Mouse (Mus musculus) bone marrow, adult 2 months (tissue): ENCODE results near the gene Ccdc141. TPM values are rescaled to one million over a fixed set of nuclear protein-coding genes. Genes with fewer than 3 reads are reported as not detected.

Experiments
- H3K27ac ChIP-seq: fragments of 200-500 bp; 2 replicates; pipeline ENCODE4 v1.5.1; 2012; ENCODE audit warnings: low read depth, mild to moderate bottlenecking, control low read depth, inconsistent platforms, low read length; ENCODE audit not compliant: control insufficient read depth, poor library complexity, insufficient read depth
- H3K4me1 ChIP-seq: fragments of 200-500 bp; 2 replicates; pipeline ENCODE4 v1.6.1; 2011; ENCODE audit warnings: low read length; ENCODE audit not compliant: control insufficient read depth, insufficient read depth
- H3K4me3 ChIP-seq: fragments of 200-500 bp; replicated peaks from 2 replicates; pipeline ENCODE3; 2011; ENCODE audit warnings: mild to moderate bottlenecking, low read depth, low read length, control low read depth; ENCODE audit not compliant: control insufficient read depth
- CTCF ChIP-seq: fragments of 200-500 bp; IDR thresholded peaks from 2 replicates; pipeline ENCODE4 v1.5.1; 2011; ENCODE audit warnings: low read length, control low read depth; ENCODE audit not compliant: control insufficient read depth, insufficient read depth
- POLR2A ChIP-seq: fragments of 200-500 bp; IDR thresholded peaks from 2 replicates; pipeline ENCODE4 v1.6.1; 2011; ENCODE audit warnings: low read depth, mild to moderate bottlenecking, control low read depth, low read length, borderline replicate concordance; ENCODE audit not compliant: control insufficient read depth
- WGBS: fragments of 180-500 bp; shearing (Covaris S2); methylation state at CpG from one replicate; pipeline ENCODE4 v1.1.7; 2018; 5-methylcytosine and 5-hydroxymethylcytosine counted together
- polyA plus RNA-seq: library from polyadenylated mRNA; stranded (reverse); fragments of >200 nt; gene quantifications from 2 replicates; pipeline ENCODE4 v1.2.4, GENCODE M21; 2011; ENCODE audit warnings: low replicate concordance; ENCODE audit not compliant: missing spikeins, insufficient read depth, insufficient read length

Gene Ccdc141
- polyA plus RNA-seq, 1 experiment: 3.7 TPM

- no peak overlapping the region for H3K4me3 ChIP-seq
- WGBS: 79% methylated on average over 11 of the region's 11 CpGs
- TF ChIP-seq CTCF (no peak), POLR2A (no peak)
- no peak overlapping the region for H3K27ac ChIP-seq
- H3K4me1 ChIP-seq: no peaks in the 10 kb centered on the region
Measured at GRCm38 (mm10) chr2:77056367-77056766, 114.1 kb downstream of the Ccdc141 start.

DNA sequence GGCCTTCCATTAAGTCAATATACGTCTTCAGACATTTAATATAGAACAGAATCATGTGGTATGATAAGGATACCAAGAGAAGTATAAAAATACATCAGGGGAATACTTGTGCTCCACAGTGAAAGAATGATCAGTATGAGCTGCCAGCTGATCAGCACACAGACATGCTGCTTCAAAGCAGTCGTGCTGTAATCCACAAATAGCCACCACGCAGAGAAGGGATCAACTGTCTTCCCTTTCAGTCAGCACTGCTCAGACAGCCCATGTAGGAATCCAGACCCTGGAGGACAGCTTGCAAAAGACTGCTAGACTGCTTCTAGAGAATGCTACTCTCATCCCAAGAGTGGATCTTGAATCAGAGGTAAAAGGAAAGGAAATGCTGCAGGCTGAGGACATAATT lies 127.5 kb downstream of the Ccdc141 start:
- no peak overlapping the region for H3K27ac ChIP-seq
- TF ChIP-seq POLR2A: no peak
- TF ChIP-seq CTCF: no peak
- H3K4me1 ChIP-seq: no peaks in the 10 kb centered on the region
- 76% methylated on average over 3 of the region's 3 CpGs for WGBS
- H3K4me3 ChIP-seq: no peak overlapping the region

DNA sequence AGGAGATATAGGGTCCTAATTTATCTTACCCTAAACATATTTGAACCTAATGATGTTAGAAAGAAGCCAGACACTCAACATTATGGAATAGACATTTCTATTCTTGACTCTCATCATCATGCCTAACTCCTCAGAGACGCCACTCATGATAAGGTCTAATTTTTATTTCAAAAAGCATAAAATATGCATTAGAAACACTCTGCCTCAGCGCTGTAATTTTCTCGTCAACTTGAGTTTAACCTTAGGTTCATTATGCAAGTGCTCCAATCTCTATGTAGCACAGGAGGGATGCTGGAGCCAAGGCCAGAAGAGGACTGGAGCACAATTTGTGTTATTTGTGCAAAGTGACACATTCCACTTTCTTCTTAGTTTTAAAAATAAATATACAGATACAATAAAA lies 130.8 kb downstream of the Ccdc141 start:
- Histone ChIP-seq H3K4me3 (no peak overlapping the region), H3K27ac (no peak overlapping the region), H3K4me1 (no peaks in the 10 kb centered on the region)
- WGBS: 88% methylated on average over 3 of the region's 3 CpGs
- TF ChIP-seq CTCF: no peak
- TF ChIP-seq POLR2A: no peak

DNA sequence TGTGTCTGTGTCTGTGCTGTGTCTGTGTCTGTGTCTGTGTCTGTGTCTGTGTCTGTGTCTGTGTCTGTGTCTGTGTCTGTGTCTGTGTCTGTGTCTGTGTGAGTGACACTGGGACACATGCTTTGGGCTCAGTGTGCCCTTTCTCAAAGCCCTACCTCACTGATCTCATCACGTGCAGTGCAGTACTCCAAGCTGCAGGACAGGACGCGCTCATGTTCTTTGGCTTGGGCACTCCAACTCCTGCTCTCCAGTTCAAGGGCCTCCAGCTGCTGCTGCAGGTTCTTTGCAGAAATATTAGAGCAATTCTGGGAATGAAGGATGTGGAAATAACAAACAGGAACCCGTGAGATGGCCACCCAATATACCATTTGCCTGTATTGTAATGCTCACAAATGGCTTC lies 131.2 kb downstream of the Ccdc141 start:
- 72% methylated on average over 4 of the region's 4 CpGs for WGBS
- H3K27ac ChIP-seq: no peak overlapping the region
- no peaks in the 10 kb centered on the region for H3K4me1 ChIP-seq
- TF ChIP-seq POLR2A (no peak), CTCF (no peak)
- H3K4me3 ChIP-seq: no peak overlapping the region

- TF ChIP-seq CTCF (no peak), POLR2A (no peak)
- no peak overlapping the region for H3K27ac ChIP-seq
- no peak overlapping the region for H3K4me3 ChIP-seq
- 77% methylated on average over 10 of the region's 10 CpGs for WGBS
- no peaks in the 10 kb centered on the region for H3K4me1 ChIP-seq
Measured at GRCm38 (mm10) chr2:77037211-77037610, 133.2 kb downstream of the Ccdc141 start.

GRCm38 (mm10) chr2:77034112-77034511 lies 136.3 kb downstream of the Ccdc141 start:
- Histone ChIP-seq H3K4me1 (no peaks in the 10 kb centered on the region), H3K27ac (no peak overlapping the region), H3K4me3 (no peak overlapping the region)
- WGBS: 73% methylated on average over 4 of the region's 4 CpGs
- no peak for TF ChIP-seq POLR2A
- TF ChIP-seq CTCF: no peak

- no peak overlapping the region for H3K4me3 ChIP-seq
- TF ChIP-seq POLR2A (no peak), CTCF (no peak)
- no peaks in the 10 kb centered on the region for H3K4me1 ChIP-seq
- no peak overlapping the region for H3K27ac ChIP-seq
- 78% methylated on average over 13 of the region's 13 CpGs for WGBS
Measured at GRCm38 (mm10) chr2:77033322-77034060, 136.9 kb downstream of the Ccdc141 start.

GRCm38 (mm10) chr2:77020649-77021048 lies 149.8 kb downstream of the Ccdc141 start:
- WGBS: 81% methylated on average over 2 of the region's 2 CpGs
- no peak for TF ChIP-seq CTCF
- no peak for TF ChIP-seq POLR2A
- no peaks in the 10 kb centered on the region for H3K4me1 ChIP-seq
- H3K4me3 ChIP-seq: no peak overlapping the region
- H3K27ac ChIP-seq: no peak overlapping the region
